Mouse (Mus musculus) brain, embryonic 14.5 days (tissue): ENCODE results near the gene Arfip1.

Experiments used
- CTCF ChIP-seq: fragments of 200-500 bp; IDR thresholded peaks from 2 replicates; pipeline ENCODE4 v1.5.1; 2012; ENCODE audit warnings: inconsistent platforms, mild to moderate bottlenecking, moderate library complexity, borderline replicate concordance; ENCODE audit not compliant: insufficient read depth, insufficient read length; ENCODE audit errors: extremely low read depth
- POLR2A ChIP-seq: fragments of 200-500 bp; IDR thresholded peaks from 2 replicates; pipeline ENCODE4 v1.6.1; 2012; ENCODE audit warnings: mild to moderate bottlenecking, inconsistent platforms, borderline replicate concordance; ENCODE audit not compliant: poor library complexity, insufficient read depth, insufficient read length, severe bottlenecking; ENCODE audit errors: extremely low read depth

GRCm38 (mm10) chr3:84570501-84570900 lies 11.9 kb downstream of the Arfip1 start:
- TF ChIP-seq CTCF (no peak), POLR2A (no peak)
